Mouse (Mus musculus): ENCODE measurements around the gene Trpm3.
"Not testable (repeated sequence)": the region's sequence is repeated elsewhere in the genome, so short reads cannot be mapped to it uniquely, and the experiment has no call there.

The Trpm3 gene

GRCm38 (mm10) chr19:22973294-22973693 is 834.4 kb downstream of the Trpm3 start:
- no peak for DNase-seq (ENCODE audit: low spot score in 2 of 2)

DNA sequence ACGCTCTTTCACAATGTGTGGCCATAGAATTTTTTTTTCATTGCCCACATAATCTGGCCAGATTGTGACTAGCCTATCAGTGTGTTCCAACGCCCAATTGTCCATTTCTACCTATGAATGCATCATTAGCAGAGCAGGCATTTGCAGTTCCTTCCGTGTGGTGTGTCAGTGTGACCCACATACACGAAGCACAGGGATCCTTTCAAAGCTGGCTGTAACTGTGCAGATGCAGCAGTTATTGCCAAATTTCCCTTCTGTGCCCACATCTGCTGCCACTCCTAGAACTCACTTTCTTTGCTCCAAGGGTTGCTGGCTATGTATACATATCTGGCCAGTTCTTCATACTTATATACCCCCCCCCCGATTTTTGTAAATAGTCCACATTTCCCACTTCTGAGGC is 834.9 kb downstream of the Trpm3 start:
- no peak for DNase-seq (ENCODE audit: low spot score in 2 of 2)

DNA sequence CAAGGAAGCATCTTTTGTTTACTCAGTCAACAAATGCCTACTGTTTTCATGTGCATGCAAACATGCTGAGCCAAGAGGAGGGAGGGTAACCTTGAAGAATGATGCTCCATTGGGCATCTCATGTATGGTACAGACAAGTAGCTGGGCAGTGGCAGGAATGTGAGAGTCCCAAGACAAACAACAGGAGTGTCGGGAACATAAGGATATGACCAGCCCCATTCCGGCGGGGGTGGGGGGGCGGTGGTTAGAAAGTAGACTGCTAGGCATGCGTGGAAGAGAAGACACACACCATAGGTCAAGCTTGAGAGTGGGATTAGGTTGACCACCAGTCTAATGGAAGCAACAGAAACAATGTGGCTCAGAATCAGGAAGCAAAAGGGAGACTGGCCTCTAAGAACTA is 837.0 kb downstream of the Trpm3 start:
- no peak for DNase-seq (ENCODE audit: low spot score in 2 of 2)

DNA sequence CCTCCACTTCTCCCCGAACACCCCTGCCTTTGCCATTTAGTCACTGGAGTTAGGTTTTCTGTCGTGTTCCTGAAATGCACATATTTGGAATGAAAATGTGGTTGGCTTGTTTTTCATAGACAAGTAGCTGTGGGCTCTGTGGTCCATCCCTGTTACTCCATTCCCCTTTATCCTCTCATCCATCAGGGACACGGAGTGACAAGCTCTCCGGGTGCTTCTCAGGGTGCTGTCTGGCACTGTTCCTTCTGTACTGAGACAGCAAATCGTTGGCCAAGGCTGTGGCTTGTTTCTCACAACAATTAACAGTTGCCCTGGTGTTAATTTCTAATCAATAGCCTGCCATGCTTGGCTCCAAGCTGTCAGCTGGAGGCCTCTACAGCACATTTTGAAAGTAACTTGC is 838.7 kb downstream of the Trpm3 start:
- DNase-seq (ENCODE audit: low spot score in 2 of 2), result no peak

- no peak for DNase-seq (ENCODE audit: low spot score in 2 of 2)
These were observed 839.9 kb downstream of the Trpm3 start for GRCm38 (mm10) chr19:22978763-22979162.

DNA sequence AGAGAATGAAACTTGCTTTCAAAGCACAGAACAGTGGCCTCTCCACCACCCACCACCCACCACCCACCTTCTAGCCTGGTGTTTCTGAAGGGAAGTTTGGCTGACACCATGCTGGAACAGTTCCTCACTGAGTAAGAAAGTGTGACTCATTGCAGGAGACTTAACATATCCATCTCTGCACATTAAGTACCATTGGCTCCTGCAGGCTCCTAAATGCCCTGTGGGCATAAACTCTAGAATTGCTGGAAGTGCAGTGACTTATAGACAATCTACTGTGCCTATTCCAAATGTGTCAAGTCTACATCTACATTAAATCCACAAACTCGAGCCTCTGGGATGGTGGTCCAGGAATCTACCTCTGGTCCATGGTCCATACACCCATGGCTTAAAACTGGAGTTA is 840.3 kb downstream of the Trpm3 start:
- peak in 1 of 2 experiments; percentile 50 for DNase-seq (ENCODE audit: low spot score in 2 of 2)

DNA sequence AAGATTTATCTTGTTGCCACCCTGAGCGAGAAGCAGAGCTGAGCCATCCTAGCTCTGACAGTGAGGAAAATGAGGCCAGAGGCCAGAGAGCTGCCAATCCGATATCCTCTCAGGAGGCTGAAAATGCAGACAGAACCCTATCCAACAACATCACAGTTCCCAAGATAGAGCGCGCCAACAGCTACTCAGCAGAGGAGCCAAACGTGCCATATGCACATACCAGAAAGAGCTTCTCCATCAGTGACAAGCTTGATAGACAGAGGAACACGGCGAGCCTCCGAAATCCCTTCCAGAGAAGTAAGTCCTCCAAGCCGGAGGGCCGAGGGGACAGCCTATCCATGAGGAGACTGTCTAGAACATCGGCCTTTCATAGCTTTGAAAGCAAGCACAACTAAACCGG is 849.1 kb downstream of the Trpm3 start:
- DNase-seq (ENCODE audit: low spot score in 2 of 2), result no peak

GRCm38 (mm10) chr19:22993946-22994345 is 855.1 kb downstream of the Trpm3 start:
- DNase-seq (ENCODE audit: low spot score in 2 of 2), result no peak

GRCm38 (mm10) chr19:22994531-22994930 is 855.7 kb downstream of the Trpm3 start:
- no peak for DNase-seq (ENCODE audit: low spot score in 2 of 2)

GRCm38 (mm10) chr19:23000293-23000692 is 861.4 kb downstream of the Trpm3 start:
- DNase-seq (ENCODE audit: low spot score in 2 of 2), result no peak

DNA sequence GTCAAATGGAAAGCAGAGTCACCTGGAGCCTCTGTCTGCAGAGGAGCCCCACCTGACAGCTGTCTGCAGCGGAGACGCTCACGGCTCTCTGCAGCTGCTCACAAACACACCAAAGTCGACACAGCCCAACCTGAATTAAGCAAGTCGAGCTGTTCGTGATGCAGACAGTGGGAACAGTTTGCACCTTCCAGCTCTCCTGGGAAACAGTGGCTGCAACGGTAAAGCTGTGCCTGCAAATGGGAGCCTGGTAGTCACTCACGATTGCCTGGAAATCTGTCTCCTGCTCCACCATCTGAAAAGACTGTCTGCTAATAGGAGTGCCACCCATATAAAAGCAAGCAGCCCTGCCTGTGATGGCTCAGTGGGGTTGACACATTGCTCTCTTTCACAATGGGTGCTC is 865.0 kb downstream of the Trpm3 start:
- peak; percentile 42 to 50 for DNase-seq (ENCODE audit: low spot score in 2 of 2)

DNA sequence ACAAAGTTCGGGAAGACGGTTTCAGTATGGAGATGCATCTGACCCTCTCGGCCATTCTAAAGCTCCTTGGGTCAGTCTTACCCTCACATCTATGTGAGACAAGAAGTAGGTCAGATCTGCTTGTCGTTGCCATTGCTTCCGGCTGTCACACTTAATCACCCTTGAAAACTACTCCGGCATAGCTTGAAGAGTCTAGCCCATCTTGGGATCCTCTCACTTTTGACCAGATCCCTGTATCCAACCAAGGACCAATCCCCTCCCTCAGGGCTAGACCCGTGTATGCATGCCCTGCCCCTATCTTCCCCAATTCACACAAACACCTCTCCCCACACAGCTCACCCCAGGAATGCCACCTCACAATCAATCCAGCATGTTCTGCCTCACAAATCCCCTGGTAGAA is 867.0 kb downstream of the Trpm3 start:
- no peak for DNase-seq (ENCODE audit: low spot score in 2 of 2)

- peak; percentile 46 to 48 for DNase-seq (ENCODE audit: low spot score in 2 of 2)
These were observed 867.8 kb downstream of the Trpm3 start for GRCm38 (mm10) chr19:23006517-23007273.

DNA sequence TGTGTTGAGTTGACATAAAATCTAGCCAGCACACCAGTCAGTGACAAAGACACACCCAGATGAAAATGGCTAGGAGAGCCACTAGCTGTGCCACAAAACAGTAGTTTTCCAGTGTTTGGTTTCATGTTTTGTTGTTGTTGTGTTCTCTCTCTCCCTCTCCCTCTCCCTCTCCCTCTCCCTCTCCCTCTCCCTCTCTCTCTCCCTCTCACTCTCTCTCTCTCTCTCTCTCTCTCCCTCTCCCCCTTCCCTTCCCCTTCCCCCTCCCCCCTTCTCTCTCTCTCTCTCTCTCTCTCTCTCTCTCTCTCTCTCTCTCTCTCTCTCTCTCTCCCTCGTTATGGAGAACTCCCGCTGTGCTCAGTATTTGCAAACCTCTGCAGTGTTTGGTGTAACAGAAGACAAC is 874.8 kb downstream of the Trpm3 start:
- DNase-seq (ENCODE audit: low spot score in 2 of 2), result no peak

DNA sequence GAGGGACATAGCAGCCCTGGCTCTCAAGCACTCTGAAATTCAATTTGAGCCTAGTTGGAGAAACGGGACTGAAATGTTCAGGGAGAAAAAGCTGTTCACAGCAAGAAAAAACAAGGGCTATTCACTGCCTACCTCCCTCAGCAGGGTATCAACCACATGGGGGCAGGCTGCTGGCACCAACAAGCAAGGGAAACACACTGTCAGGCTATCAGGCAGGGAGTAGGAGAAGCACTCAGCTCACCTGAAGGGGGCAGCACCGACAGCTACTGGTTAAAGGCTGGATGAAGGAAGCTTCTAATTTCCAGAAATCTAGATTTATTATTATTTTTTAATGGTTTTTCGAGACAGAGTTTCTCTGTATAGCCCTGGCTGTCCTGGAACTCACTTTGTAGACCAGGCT is 876.7 kb downstream of the Trpm3 start:
- no peak for DNase-seq (ENCODE audit: low spot score in 2 of 2)

- no peak for DNase-seq (ENCODE audit: low spot score in 2 of 2)
These were observed 879.4 kb downstream of the Trpm3 start for GRCm38 (mm10) chr19:23018186-23018727.

DNA sequence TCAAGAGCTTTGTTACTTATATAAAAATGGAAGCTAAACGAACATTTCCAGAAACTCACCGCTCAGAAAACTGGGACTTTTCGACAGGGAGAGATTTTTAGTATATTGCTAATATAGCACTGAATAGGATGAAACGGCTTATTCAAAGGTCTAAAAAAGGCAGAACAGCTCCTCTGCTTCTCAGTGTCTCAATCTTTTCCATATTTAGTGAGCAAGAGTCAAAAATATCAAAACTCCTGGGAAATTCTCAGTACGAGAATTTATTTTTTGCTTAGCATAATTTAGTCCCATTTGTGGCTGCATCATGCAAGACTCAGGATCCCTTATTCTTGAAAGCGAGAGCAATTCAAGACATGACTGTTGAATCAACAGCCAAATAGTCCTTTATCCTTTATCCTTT is 884.1 kb downstream of the Trpm3 start:
- no peak for DNase-seq (ENCODE audit: low spot score in 2 of 2)

DNA sequence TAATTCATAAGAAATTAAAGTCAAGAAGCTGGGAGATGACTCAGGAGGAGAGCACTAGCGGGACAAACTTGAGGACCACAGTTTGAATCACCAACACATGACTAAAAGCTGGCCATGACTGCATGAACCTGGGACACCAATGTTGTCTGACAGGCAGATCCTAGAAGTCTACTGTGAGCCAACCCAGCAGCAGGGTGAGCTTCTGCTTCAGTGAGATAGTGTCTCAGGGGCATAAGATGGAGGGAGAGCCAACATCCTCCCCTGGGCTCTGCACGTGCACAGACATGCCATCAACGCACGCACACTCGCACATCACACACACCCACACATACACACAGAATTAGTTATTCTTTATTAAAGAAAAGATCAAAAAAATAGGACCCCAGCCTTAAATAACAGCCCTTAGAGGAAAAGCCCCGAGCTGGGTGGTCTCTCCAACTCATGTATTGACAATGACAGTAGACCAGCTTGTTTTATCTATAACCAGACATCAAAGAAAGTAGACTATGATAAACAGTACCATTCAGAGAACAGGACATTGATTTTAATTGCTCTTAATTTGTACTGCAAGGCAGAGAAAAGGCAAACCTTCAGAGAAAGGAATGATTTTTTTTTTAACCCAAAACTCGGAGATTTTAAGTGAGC is 884.6 kb downstream of the Trpm3 start:
- no peak for DNase-seq (ENCODE audit: low spot score in 2 of 2)

- DNase-seq (ENCODE audit: low spot score in 2 of 2), result no peak
These were observed 886.0 kb downstream of the Trpm3 start for GRCm38 (mm10) chr19:23024821-23025220.

GRCm38 (mm10) chr19:23026427-23026826 is 887.6 kb downstream of the Trpm3 start:
- no peak for DNase-seq (ENCODE audit: low spot score in 2 of 2)

DNA sequence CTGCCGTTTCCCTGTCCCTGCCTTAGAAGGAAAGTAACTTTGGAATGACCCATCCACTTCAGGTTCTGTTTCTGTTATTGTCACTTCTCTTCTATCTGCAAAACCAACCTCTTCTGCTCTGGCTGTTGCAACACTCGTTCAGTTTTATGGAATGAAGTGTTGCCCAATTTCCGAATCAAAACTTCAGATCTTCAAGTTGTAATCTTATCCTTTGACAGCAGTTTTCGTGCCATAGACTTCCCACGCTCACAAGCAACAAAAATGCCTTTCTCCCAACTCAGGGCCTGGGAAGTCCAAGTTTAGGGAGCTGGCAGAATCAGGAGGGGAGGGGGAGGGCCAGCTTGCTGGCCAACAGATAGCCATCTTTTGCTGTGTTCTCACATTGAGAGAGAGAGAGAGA is 889.4 kb downstream of the Trpm3 start:
- DNase-seq (ENCODE audit: low spot score in 2 of 2), result no peak

DNA sequence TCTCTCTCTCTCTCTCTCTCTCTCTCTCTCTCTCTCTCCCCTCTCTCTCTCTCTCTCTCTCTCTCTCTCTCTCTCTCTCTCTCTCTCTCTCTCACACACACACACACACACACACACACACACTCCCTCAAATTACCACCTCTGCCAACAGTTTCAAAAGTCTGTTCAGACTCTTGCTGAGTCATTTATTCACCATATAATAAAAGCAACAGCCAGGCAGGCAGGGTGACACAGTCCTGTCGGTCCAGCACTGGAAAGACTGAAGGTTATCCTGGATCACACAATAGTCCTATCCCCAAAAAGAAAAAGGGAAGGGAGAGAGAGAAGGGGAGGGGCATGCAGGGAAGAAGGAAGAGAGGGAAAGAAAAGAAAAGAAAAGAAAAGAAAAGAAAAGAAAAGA is 894.5 kb downstream of the Trpm3 start:
- not testable (repeated sequence) for DNase-seq (ENCODE audit: low spot score in 2 of 2)

- DNase-seq (ENCODE audit: low spot score in 2 of 2), result no peak
These were observed 895.3 kb downstream of the Trpm3 start for GRCm38 (mm10) chr19:23034117-23034516.
